ENCODE assay signal across 8 mouse cellular contexts in the genomic region with DNA sequence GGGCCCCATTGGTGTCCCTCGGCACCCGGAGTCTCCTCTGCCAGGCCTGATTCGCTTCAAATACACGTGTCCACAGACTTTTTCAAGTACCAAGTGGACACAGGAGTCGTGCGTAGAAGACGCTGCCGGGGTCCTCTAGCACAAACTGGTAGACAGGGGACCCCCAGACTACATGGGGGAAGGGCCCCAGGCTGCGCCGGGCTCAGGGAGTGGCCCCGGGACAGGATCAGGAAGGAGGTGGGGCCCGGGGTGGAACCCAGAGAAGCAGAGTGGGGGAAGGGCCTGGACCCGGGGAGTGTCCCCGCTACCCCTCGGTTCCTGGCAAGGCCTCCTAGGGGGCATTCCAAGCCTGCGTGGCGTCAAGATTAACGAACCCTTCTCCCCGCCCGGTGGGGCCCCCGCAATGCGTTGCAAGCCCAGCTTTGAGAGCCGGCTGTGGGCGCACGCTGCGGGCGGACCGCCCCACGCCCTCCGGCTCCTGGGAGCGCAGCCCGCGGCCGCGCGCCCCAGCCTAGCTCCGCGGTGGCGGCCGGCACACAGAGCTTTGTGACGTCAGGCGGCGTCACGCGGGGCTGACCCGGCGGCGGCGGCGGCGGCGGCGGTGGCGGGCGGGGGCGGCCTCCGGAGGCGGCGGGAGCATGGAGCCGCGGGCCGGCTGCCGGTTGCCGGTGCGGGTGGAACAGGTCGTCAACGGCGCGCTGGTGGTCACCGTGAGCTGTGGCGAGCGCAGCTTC. TPM values are rescaled to one million over a fixed set of nuclear protein-coding genes. Genes with fewer than 3 reads are reported as not detected.
DNase-seq lines count a peak whose midpoint lies in the region; ATAC-seq and TF ChIP-seq lines count a peak whose summit lies in the region.

Gene Pwwp2b, plus strand, starts transcription at position 602 of the 734 bp plus-strand sequence.

- peak within 1 kb of the TSS; percentile 96 for H3K4me2 ChIP-seq in hindbrain, embryonic 14.5 days (replicated peaks)

- peak; percentile 73 for ATAC-seq in hindbrain, embryonic 14.5 days (ENCODE audit: low FRiP score)

- H3K4me3 ChIP-seq in MEL (ENCODE audit: control insufficient read depth in 1 of 2, insufficient read depth in 1 of 2, low read depth in 2 of 2, low read length in 2 of 2): peak within 1 kb of the TSS; percentile 91 to 97
- peak within 1 kb of the TSS; percentile 72 for H3K4me3 ChIP-seq in hindbrain, embryonic 14.5 days (replicated peaks; ENCODE audit: low read length)

- no peaks in the 10 kb centered on the region; a peak in 1 of 4 replicates for H3K27me3 ChIP-seq in MEL (ENCODE audit: control insufficient read depth in 1 of 2, insufficient read depth in 2 of 2, low read length in 2 of 2)
- H3K27me3 ChIP-seq in hindbrain, embryonic 14.5 days (ENCODE audit: control insufficient read depth, insufficient read depth, low read length): 0 out of 2 replicates have a peak, but pooled peaks cover 11% of the 10 kb centered on the region

- peak; percentile 69 for DNase-seq in MEL (ENCODE audit: low read depth, low spot score)
- peak; percentile 72 for DNase-seq in cerebellum, adult 9-10 months
- peak; percentile 75 for DNase-seq in gastrocnemius, adult 18-20 months (ENCODE audit: low spot score)
- peak; percentile 76 for DNase-seq in hindbrain, embryonic 14.5 days (ENCODE audit: low spot score)
- peak; percentile 56 for DNase-seq in left cerebral cortex, adult 11 months (ENCODE audit: low spot score)
- peak; percentile 87 to 91 for DNase-seq in lung, postnatal 4 days
- peak; percentile 87 for DNase-seq in retina, postnatal 1 day
- peak; percentile 84 for DNase-seq in thymus, postnatal 4 days

- peak within 1 kb of the TSS; percentile 97 for H3K9ac ChIP-seq in MEL (ENCODE audit: control insufficient read depth, low read depth, low read length, poor library complexity, severe bottlenecking)
- peak within 1 kb of the TSS; percentile 84 for H3K9ac ChIP-seq in hindbrain, embryonic 14.5 days

- H3K79me2 ChIP-seq in MEL (ENCODE audit: control insufficient read depth, insufficient read depth, low read length, poor library complexity): peaks cover 7% of the 10 kb centered on the region; the same call in 1 of the 2 replicates

- no peak for TF ChIP-seq RAD21 in MEL (IDR thresholded peaks at IDR 0.05; ENCODE audit: low read depth, low read length)

- peak within 1 kb of the TSS; percentile 65 for H3K27ac ChIP-seq in MEL (ENCODE audit: control insufficient read depth, low read depth, low read length)
- peak within 1 kb of the TSS; percentile 3; the same call in 1 of the 2 replicates for H3K27ac ChIP-seq in hindbrain, embryonic 14.5 days

- peak; percentile 69 to 84; a peak in 3 of 4 replicates for TF ChIP-seq POLR2A in MEL (IDR thresholded peaks at IDR 0.05; ENCODE audit: control insufficient read depth in 1 of 2, insufficient read depth in 1 of 2, low read depth in 1 of 2, low read length in 2 of 2, poor library complexity in 1 of 2)

- WGBS in hindbrain, embryonic 14.5 days: under 1% methylated on average over 72 of the region's 72 CpGs

- TF ChIP-seq EP300 in MEL (IDR thresholded peaks at IDR 0.05; ENCODE audit: low read depth in 1 of 2, low read length in 2 of 2): no peak

- peaks cover 4 to 12% of the 10 kb centered on the region in 2 experiments; a peak in 3 of 4 replicates for H3K4me1 ChIP-seq in MEL (ENCODE audit: control insufficient read depth in 1 of 2, insufficient read depth in 2 of 2, low read length in 2 of 2)
- H3K4me1 ChIP-seq in hindbrain, embryonic 14.5 days (replicated peaks; ENCODE audit: control insufficient read depth, insufficient read depth, low read length): peaks cover 35% of the 10 kb centered on the region

- no peaks in the 10 kb centered on the region for H3K9me3 ChIP-seq in MEL (replicated peaks; ENCODE audit: insufficient read depth, low read length)
- H3K9me3 ChIP-seq in hindbrain, embryonic 14.5 days (ENCODE audit: control insufficient read depth, low read length): no peaks in the 10 kb centered on the region

- no peak for TF ChIP-seq CTCF in MEL (IDR thresholded peaks at IDR 0.05 in 2 of 3, conservative IDR thresholded peaks at IDR 0.05 in 1 of 3; ENCODE audit: control insufficient read depth in 1 of 3, insufficient read depth in 1 of 3, low read depth in 2 of 3, low read length in 3 of 3, poor library complexity in 1 of 3, severe bottlenecking in 1 of 3)

- H3K36me3 ChIP-seq in MEL (ENCODE audit: control insufficient read depth in 1 of 2, insufficient read depth in 2 of 2, low read length in 2 of 2): 0 out of 4 replicates have a peak, but pooled peaks cover 0 to 3% of the 10 kb centered on the region in 2 experiments
- no peaks in the 10 kb centered on the region for H3K36me3 ChIP-seq in hindbrain, embryonic 14.5 days (replicated peaks; ENCODE audit: control insufficient read depth, insufficient read depth)

TF ChIP-seq in MEL, 35 proteins besides CTCF, POLR2A, EP300 and RAD21:
- TF ChIP-seq ZKSCAN1 (IDR thresholded peaks at IDR 0.05; ENCODE audit: low read depth, low read length): no peak
- 0 out of 2 replicates have a peak, but pooled peaks have one; percentile 14 for TF ChIP-seq BHLHE40 (IDR thresholded peaks at IDR 0.05; ENCODE audit: borderline replicate concordance, low read depth, low read length)
- TF ChIP-seq ZC3H11A (IDR thresholded peaks at IDR 0.05; ENCODE audit: low read depth, low read length): no peak
- no peak for TF ChIP-seq NRF1 (IDR thresholded peaks at IDR 0.05; ENCODE audit: insufficient read depth, low read depth, low read length, poor library complexity, severe bottlenecking)
- 0 out of 2 replicates have a peak, but pooled peaks have one; percentile 27 for TF ChIP-seq HCFC1 (IDR thresholded peaks at IDR 0.05; ENCODE audit: low read depth, low read length)
- TF ChIP-seq TAL1 (IDR thresholded peaks at IDR 0.05; ENCODE audit: low read length): no peak
- TF ChIP-seq ZMIZ1 (IDR thresholded peaks at IDR 0.05; ENCODE audit: low read depth, low read length): no peak
- no peak for TF ChIP-seq MAFK (IDR thresholded peaks at IDR 0.05; ENCODE audit: borderline replicate concordance, low read depth, low read length)
- no peak for TF ChIP-seq GATA1 (IDR thresholded peaks at IDR 0.05; ENCODE audit: low read depth, low read length)
- TF ChIP-seq ETS1 (IDR thresholded peaks at IDR 0.05; ENCODE audit: low read depth, low read length): 0 out of 2 replicates have a peak, but pooled peaks have one; percentile 31
- TF ChIP-seq CHD1 (IDR thresholded peaks at IDR 0.05; ENCODE audit: low read depth, low read length): no peak
- no peak; the same call in 1 of the 2 replicates for TF ChIP-seq MAX (IDR thresholded peaks at IDR 0.05; ENCODE audit: low read length)
- TF ChIP-seq GABPA (IDR thresholded peaks at IDR 0.05; ENCODE audit: low read depth, low read length): no peak
- no peak for TF ChIP-seq MAZ (IDR thresholded peaks at IDR 0.05; ENCODE audit: low read depth, low read length)
- TF ChIP-seq RCOR1 (IDR thresholded peaks at IDR 0.05; ENCODE audit: low read depth, low read length): no peak
- no peak for TF ChIP-seq ZNF384 (IDR thresholded peaks at IDR 0.05; ENCODE audit: low read depth, low read length)
- TF ChIP-seq UBTF (IDR thresholded peaks at IDR 0.05; ENCODE audit: borderline replicate concordance, insufficient read depth, low read depth, low read length): no peak
- no peak for TF ChIP-seq SIN3A (IDR thresholded peaks at IDR 0.05; ENCODE audit: low read length)
- no peak for TF ChIP-seq JUND (IDR thresholded peaks at IDR 0.05; ENCODE audit: low read depth, low read length)
- no peak for TF ChIP-seq POLR2AphosphoS5 (IDR thresholded peaks at IDR 0.05; ENCODE audit: borderline replicate concordance, low read depth, low read length)
- no peak for TF ChIP-seq MYB (IDR thresholded peaks at IDR 0.05; ENCODE audit: low read depth, low read length)
- TF ChIP-seq MYC (IDR thresholded peaks at IDR 0.05; ENCODE audit: low read depth, low read length): no peak
- no peak for TF ChIP-seq MEF2A (IDR thresholded peaks at IDR 0.05; ENCODE audit: extremely low read depth, insufficient replicate concordance, low read depth, low read length, poor library complexity, severe bottlenecking)
- peak; percentile 74 for TF ChIP-seq NELFE (IDR thresholded peaks at IDR 0.05; ENCODE audit: low read depth, low read length)
- no peak for TF ChIP-seq USF2 (IDR thresholded peaks at IDR 0.05; ENCODE audit: borderline replicate concordance in 1 of 2, insufficient read depth in 1 of 2, low read depth in 1 of 2, low read length in 2 of 2)
- TF ChIP-seq POLR2AphosphoS2 (IDR thresholded peaks at IDR 0.05; ENCODE audit: low read length): no peak
- no peak for TF ChIP-seq KAT2A (conservative IDR thresholded peaks at IDR 0.05; ENCODE audit: low read depth, low read length)
- no peak for TF ChIP-seq SMC3 (IDR thresholded peaks at IDR 0.05; ENCODE audit: low read depth, low read length)
- TF ChIP-seq MXI1 (IDR thresholded peaks at IDR 0.05; ENCODE audit: low read depth, low read length): peak; percentile 44; the same call in 1 of the 2 replicates
- no peak for TF ChIP-seq ELF1 (IDR thresholded peaks at IDR 0.05; ENCODE audit: low read depth, low read length)
- TF ChIP-seq E2F4 (IDR thresholded peaks at IDR 0.05; ENCODE audit: borderline replicate concordance, low read depth, low read length): no peak
- no peak for TF ChIP-seq TBP (IDR thresholded peaks at IDR 0.05; ENCODE audit: low read depth, low read length)
- no peak for TF ChIP-seq TCF12 (IDR thresholded peaks at IDR 0.05; ENCODE audit: low read depth, low read length)
- no peak for TF ChIP-seq USF1 (IDR thresholded peaks at IDR 0.05; ENCODE audit: low read depth, low read length)
- peak; percentile 32; the same call in 1 of the 2 replicates for TF ChIP-seq CHD2 (IDR thresholded peaks at IDR 0.05; ENCODE audit: low read length)

RNA-seq across cellular contexts. Expression of gene Pwwp2b, which starts in this region (rescaled TPM):
- 1.2 and 1.9 TPM in 2 replicates for total RNA-seq in MEL (2012; rRNA removed)
- polyA plus RNA-seq in MEL (2012; ENCODE audit: insufficient read depth in 1 of 2, insufficient read length in 2 of 2, low read depth in 1 of 2, low replicate concordance in 2 of 2, missing spikeins in 1 of 2): 1 to 10 TPM in 1 of 2 experiments, not detected in 1; 4.3 TPM
- 1 to 10 TPM; 4.9 to 6.7 TPM for total RNA-seq in gastrocnemius, adult 18-20 months (2021)
- 5.2 and 5.3 TPM in 2 replicates for polyA plus RNA-seq in hindbrain, embryonic 14.5 days (2014; fragmentation: Nextera tagmentation; extraction: Ambion mirVana)

Comparison
In these comparisons a context has a peak if more than half of its experiments do, and no peak if none do; other contexts are left out.
1. Peak in every context shown above with its lines: DNase-seq, ATAC-seq, H3K4me3 ChIP-seq and H3K27ac ChIP-seq.